Mouse (Mus musculus): Measurements from ENCODE around the gene Stambp. TPM values are rescaled to one million over a fixed set of nuclear protein-coding genes. Genes with fewer than 3 reads are reported as not detected.

Gene Stambp
- polyA plus RNA-seq, 1 experiment from 2014 or later, result 24.2 TPM

DNA sequence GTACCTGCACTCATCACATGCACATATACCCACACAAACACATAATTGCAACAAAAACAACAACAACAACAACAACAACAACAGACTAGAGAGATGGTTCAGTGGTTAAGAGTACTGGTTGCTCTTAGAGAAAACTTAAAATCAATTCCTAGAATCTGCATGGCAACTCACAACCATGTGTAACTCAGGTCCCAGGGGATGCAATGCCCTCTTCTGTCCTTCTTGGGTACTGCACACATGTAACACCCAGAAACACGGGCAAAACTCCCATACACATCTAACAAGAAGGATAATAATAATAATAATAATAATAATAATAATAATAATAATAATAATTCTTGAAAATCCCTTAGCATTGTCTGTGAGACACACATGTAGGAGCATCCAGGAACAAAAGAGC is 60.0 kb downstream of the Stambp start:
- Histone ChIP-seq H3K4me1 (ENCODE audit: control insufficient read depth, insufficient read depth, low read length) (no peaks in the 10 kb centered on the region), H3K27me3 (ENCODE audit: control insufficient read depth, insufficient read depth, low read length) (no peaks in the 10 kb centered on the region), H3K9me3 (ENCODE audit: control insufficient read depth, low read length) (no peaks in the 10 kb centered on the region), H3K36me3 (ENCODE audit: control insufficient read depth, insufficient read depth, low read length) (no peaks in the 10 kb centered on the region), H3K9ac (ENCODE audit: low read depth, low read length) (no peak overlapping the region), H3K4me2 (replicated peaks; ENCODE audit: low read depth, low read length) (no peak overlapping the region), H3K27ac (ENCODE audit: low read depth, low read length) (no peak overlapping the region), H3K4me3 (ENCODE audit: low read length) (no peak overlapping the region)
- 25% methylated on average over 1 of the region's 1 CpGs for WGBS
- no peak for ATAC-seq (ENCODE audit: low FRiP score, low TSS enrichment)

- WGBS, result 66% methylated on average over 2 of the region's 2 CpGs
- H3K27ac ChIP-seq (ENCODE audit: low read depth, low read length), result no peak overlapping the region
- no peaks in the 10 kb centered on the region for H3K9me3 ChIP-seq (ENCODE audit: control insufficient read depth, low read length)
- no peak overlapping the region for H3K9ac ChIP-seq (ENCODE audit: low read depth, low read length)
- peaks cover 6% of the 10 kb centered on the region; the same call in 1 of the 2 replicates for H3K4me1 ChIP-seq (ENCODE audit: control insufficient read depth, insufficient read depth, low read length)
- no peak for ATAC-seq (ENCODE audit: low FRiP score, low TSS enrichment)
- H3K36me3 ChIP-seq (ENCODE audit: control insufficient read depth, insufficient read depth, low read length), result no peaks in the 10 kb centered on the region
- H3K27me3 ChIP-seq (ENCODE audit: control insufficient read depth, insufficient read depth, low read length), result no peaks in the 10 kb centered on the region
- no peak overlapping the region for H3K4me2 ChIP-seq (replicated peaks; ENCODE audit: low read depth, low read length)
- H3K4me3 ChIP-seq (ENCODE audit: low read length), result no peak overlapping the region
Observed at GRCm38 (mm10) chr6:83510210-83510609, 62.3 kb downstream of the Stambp start.

DNA sequence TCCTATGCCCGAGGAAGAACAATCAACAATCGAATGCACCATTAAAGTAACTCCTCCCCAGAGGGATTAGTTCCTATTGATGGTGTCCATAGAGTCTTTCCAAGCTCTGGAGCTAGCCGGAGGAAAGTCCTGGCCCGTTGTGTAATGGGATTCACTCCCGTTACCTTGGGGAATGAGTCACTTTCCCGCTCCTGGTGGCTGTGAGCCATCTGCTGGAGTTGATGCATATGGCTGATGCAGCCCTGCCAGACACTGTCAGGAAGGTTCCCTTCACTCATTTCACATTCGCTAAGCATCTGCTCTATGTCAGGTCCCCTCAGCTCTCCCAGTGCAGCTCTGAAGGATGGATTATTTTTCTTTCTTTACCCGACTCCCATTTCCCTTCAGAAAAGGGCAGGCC is 63.1 kb downstream of the Stambp start:
- 53% methylated on average over 8 of the region's 8 CpGs for WGBS
- ATAC-seq (ENCODE audit: low FRiP score, low TSS enrichment), result no peak
- no peak overlapping the region for H3K4me2 ChIP-seq (replicated peaks; ENCODE audit: low read depth, low read length)
- H3K27ac ChIP-seq (ENCODE audit: low read depth, low read length), result no peak overlapping the region
- no peak overlapping the region for H3K4me3 ChIP-seq (ENCODE audit: low read length)
- no peaks in the 10 kb centered on the region for H3K36me3 ChIP-seq (ENCODE audit: control insufficient read depth, insufficient read depth, low read length)
- no peak overlapping the region for H3K9ac ChIP-seq (ENCODE audit: low read depth, low read length)
- peaks cover 6% of the 10 kb centered on the region; the same call in 1 of the 2 replicates for H3K4me1 ChIP-seq (ENCODE audit: control insufficient read depth, insufficient read depth, low read length)
- H3K9me3 ChIP-seq (ENCODE audit: control insufficient read depth, low read length), result no peaks in the 10 kb centered on the region
- H3K27me3 ChIP-seq (ENCODE audit: control insufficient read depth, insufficient read depth, low read length), result no peaks in the 10 kb centered on the region

DNA sequence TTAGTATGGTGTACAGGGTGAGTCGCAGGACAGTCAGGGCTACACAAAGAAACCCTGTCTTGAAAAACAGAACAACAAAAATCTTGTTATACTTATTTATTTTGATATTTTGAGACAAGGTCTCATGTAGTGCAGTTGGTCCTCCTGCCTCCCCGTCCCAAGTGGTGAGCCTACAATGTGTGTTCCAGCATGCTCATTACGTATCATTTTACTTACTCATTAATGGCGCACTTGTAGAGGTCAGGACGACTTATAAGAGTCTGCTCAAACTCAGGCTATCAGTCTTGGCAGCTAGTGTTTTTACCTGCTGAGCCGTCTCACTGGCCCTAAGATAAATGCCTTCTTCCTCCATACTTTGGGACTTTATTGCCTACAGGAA is 65.4 kb downstream of the Stambp start:
- no peaks in the 10 kb centered on the region for H3K9me3 ChIP-seq (ENCODE audit: control insufficient read depth, low read length)
- WGBS, result 26% methylated on average over 6 of the region's 6 CpGs
- H3K4me3 ChIP-seq (ENCODE audit: low read length), result peak overlapping the region; percentile 81
- H3K9ac ChIP-seq (ENCODE audit: low read depth, low read length), result peak overlapping the region; percentile 87; the same call in 1 of the 2 replicates
- H3K36me3 ChIP-seq (ENCODE audit: control insufficient read depth, insufficient read depth, low read length), result no peaks in the 10 kb centered on the region
- H3K4me2 ChIP-seq (replicated peaks; ENCODE audit: low read depth, low read length), result peak overlapping the region; percentile 72
- peaks cover 6% of the 10 kb centered on the region; the same call in 1 of the 2 replicates for H3K4me1 ChIP-seq (ENCODE audit: control insufficient read depth, insufficient read depth, low read length)
- ATAC-seq (ENCODE audit: low FRiP score, low TSS enrichment), result no peak; the same call in 1 of the 2 replicates
- no peaks in the 10 kb centered on the region for H3K27me3 ChIP-seq (ENCODE audit: control insufficient read depth, insufficient read depth, low read length)
- peak overlapping the region; percentile 94; the same call in 1 of the 2 replicates for H3K27ac ChIP-seq (ENCODE audit: low read depth, low read length)

DNA sequence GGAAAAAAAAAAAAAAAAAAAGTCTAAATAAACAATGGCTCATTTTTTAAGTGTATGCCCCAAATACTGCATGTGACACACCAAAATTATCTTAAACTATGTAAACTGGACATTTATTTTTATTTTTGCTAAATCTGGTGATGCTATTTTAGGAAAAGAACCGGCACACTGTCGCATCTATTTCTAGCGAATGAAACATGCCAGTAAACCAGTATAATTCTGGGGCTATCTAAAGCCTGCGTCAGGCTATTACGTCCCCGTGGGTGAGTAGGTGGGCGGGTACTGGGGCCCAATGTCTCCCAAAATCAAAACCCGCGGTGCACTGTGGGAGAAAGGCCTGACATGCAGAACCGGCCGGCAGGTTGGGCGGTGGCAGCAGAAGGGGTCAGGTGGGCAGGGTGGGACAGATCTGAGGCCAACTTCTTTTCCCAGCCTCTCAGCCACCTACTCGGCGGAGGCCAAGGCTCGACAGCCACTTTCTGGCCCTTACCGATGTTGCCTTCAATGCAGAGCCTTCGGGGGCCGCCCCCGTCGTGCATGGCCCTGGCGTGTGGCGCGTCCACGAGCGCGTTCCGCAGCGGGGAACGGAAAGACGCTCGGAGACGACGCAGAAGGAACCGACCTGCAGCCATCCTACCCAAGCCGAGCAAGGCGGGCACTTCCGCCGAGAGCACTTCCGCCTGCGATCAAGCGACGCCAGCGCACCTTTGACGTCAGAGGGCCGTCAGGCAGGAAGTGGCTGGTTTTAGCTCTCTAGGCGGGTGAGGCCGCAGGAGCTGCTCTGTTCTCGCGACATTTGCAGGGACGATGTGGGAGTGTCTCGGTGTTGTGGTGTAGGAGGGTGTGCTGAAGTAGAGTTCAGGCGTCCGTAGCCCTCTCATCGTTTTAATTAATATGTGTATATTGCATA is 66.0 kb downstream of the Stambp start, which contains the start of gene Dguok:
Gene Dguok, minus strand, starts transcription at position 712 of the 910 bp plus-strand sequence.
- Histone ChIP-seq H3K4me3 (ENCODE audit: low read length) (peak within 1 kb of the TSS; percentile 81), H3K4me2 (replicated peaks; ENCODE audit: low read depth, low read length) (peak within 1 kb of the TSS; percentile 72), H3K9me3 (ENCODE audit: control insufficient read depth, low read length) (no peaks in the 10 kb centered on the region), H3K9ac (ENCODE audit: low read depth, low read length) (peak within 1 kb of the TSS; percentile 87), H3K27ac (ENCODE audit: low read depth, low read length) (peak within 1 kb of the TSS; percentile 94), H3K27me3 (ENCODE audit: control insufficient read depth, insufficient read depth, low read length) (no peaks in the 10 kb centered on the region), H3K36me3 (ENCODE audit: control insufficient read depth, insufficient read depth, low read length) (no peaks in the 10 kb centered on the region), H3K4me1 (ENCODE audit: control insufficient read depth, insufficient read depth, low read length) (peaks cover 6% of the 10 kb centered on the region; the same call in 1 of the 2 replicates)
- WGBS, result under 1% methylated on average over 54 of the region's 54 CpGs
- ATAC-seq (ENCODE audit: low FRiP score, low TSS enrichment), result peak; percentile 99

DNA sequence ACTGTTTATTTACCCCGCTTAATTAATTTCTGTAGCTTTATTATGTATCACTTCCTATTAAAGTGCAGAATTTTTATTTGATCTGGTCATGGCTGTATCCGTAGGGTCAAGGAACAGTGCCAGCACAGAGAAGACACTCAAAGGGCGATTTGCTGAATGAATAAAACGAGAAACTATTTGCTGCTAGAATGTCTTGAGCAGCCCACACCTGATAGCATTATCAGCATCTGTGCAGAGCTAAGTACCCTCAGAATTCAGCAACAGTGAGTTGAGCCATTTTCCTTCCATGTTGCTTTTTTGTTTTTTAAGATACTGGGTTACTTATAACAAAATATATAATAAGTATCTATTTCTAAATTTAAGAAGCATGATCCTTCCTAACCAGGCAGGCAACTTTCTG is 67.0 kb downstream of the Stambp start:
- Histone ChIP-seq H3K4me1 (ENCODE audit: control insufficient read depth, insufficient read depth, low read length) (peaks cover 6% of the 10 kb centered on the region; the same call in 1 of the 2 replicates), H3K4me3 (ENCODE audit: low read length) (peak overlapping the region; percentile 81), H3K27me3 (ENCODE audit: control insufficient read depth, insufficient read depth, low read length) (no peaks in the 10 kb centered on the region), H3K9me3 (ENCODE audit: control insufficient read depth, low read length) (no peaks in the 10 kb centered on the region; the same call in 1 of the 2 replicates), H3K27ac (ENCODE audit: low read depth, low read length) (no peak overlapping the region), H3K4me2 (replicated peaks; ENCODE audit: low read depth, low read length) (peak overlapping the region; percentile 72), H3K9ac (ENCODE audit: low read depth, low read length) (peak overlapping the region; percentile 87; the same call in 1 of the 2 replicates), H3K36me3 (ENCODE audit: control insufficient read depth, insufficient read depth, low read length) (no peaks in the 10 kb centered on the region)
- ATAC-seq (ENCODE audit: low FRiP score, low TSS enrichment), result no peak
- 92% methylated on average over 4 of the region's 4 CpGs for WGBS

DNA sequence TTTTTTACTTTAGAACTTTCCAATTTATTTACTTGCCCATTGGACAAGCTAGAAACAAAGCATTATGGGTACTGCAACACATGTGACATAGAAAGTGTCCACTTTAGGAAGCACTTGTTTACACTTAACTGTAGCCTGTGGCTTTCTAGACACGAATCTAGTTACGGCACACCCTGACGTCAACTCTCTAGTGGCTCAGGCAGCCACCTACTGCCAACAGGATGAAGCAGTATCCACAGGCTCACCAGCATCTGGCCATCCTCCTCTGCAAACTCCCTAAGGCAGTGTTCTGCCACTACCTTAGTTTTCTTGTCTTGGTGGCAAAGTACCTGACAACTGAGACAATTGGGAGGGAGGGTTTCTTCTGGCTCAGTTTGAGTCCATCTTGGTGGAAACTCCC is 69.2 kb downstream of the Stambp start:
- WGBS, result 77% methylated on average over 3 of the region's 3 CpGs
- Histone ChIP-seq H3K4me1 (ENCODE audit: control insufficient read depth, insufficient read depth, low read length) (peaks cover 6% of the 10 kb centered on the region; the same call in 1 of the 2 replicates), H3K9ac (ENCODE audit: low read depth, low read length) (no peak overlapping the region), H3K9me3 (ENCODE audit: control insufficient read depth, low read length) (peaks cover 2% of the 10 kb centered on the region; the same call in 1 of the 2 replicates), H3K36me3 (ENCODE audit: control insufficient read depth, insufficient read depth, low read length) (no peaks in the 10 kb centered on the region), H3K4me2 (replicated peaks; ENCODE audit: low read depth, low read length) (no peak overlapping the region), H3K4me3 (ENCODE audit: low read length) (no peak overlapping the region), H3K27ac (ENCODE audit: low read depth, low read length) (no peak overlapping the region), H3K27me3 (ENCODE audit: control insufficient read depth, insufficient read depth, low read length) (no peaks in the 10 kb centered on the region)
- no peak for ATAC-seq (ENCODE audit: low FRiP score, low TSS enrichment)

GRCm38 (mm10) chr6:83502656-83503055 is 69.9 kb downstream of the Stambp start:
- Histone ChIP-seq H3K27me3 (ENCODE audit: control insufficient read depth, insufficient read depth, low read length) (no peaks in the 10 kb centered on the region), H3K36me3 (ENCODE audit: control insufficient read depth, insufficient read depth, low read length) (0 out of 2 replicates have a peak, but pooled peaks cover under 1% of the 10 kb centered on the region), H3K9ac (ENCODE audit: low read depth, low read length) (no peak overlapping the region), H3K27ac (ENCODE audit: low read depth, low read length) (no peak overlapping the region), H3K4me3 (ENCODE audit: low read length) (no peak overlapping the region), H3K4me2 (replicated peaks; ENCODE audit: low read depth, low read length) (no peak overlapping the region), H3K9me3 (ENCODE audit: control insufficient read depth, low read length) (peaks cover 2% of the 10 kb centered on the region; the same call in 1 of the 2 replicates), H3K4me1 (ENCODE audit: control insufficient read depth, insufficient read depth, low read length) (peaks cover 6% of the 10 kb centered on the region; the same call in 1 of the 2 replicates)
- ATAC-seq (ENCODE audit: low FRiP score, low TSS enrichment), result no peak
- 92% methylated on average over 3 of the region's 3 CpGs for WGBS

All from kidney, embryonic 14.5 days (tissue).